Mouse (Mus musculus): Measurements from ENCODE around the gene Fstl3. TPM values are rescaled to one million over a fixed set of nuclear protein-coding genes. Genes with fewer than 3 reads are reported as not detected.
A peak's percentile ranks its signal among the peaks of the same experiment; 100 is the strongest.

The Fstl3 gene
- polyA plus RNA-seq, 1 experiment: 2.5 TPM

DNA sequence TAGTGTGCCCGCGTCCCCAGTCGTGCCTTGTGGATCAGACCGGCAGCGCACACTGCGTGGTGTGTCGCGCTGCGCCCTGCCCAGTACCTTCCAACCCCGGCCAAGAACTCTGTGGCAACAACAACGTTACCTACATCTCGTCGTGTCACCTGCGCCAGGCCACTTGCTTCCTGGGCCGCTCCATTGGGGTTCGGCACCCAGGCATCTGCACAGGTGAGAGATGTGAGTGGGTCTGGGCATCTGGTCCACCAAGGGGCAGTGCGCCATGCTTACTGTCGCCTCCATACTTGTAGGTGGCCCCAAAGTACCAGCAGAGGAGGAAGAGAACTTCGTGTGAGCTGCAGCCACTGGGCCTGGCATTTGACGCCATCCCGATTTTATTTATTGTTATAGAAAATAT is 4.1 kb downstream of the Fstl3 start:
- no peak for DNase-seq

DNA sequence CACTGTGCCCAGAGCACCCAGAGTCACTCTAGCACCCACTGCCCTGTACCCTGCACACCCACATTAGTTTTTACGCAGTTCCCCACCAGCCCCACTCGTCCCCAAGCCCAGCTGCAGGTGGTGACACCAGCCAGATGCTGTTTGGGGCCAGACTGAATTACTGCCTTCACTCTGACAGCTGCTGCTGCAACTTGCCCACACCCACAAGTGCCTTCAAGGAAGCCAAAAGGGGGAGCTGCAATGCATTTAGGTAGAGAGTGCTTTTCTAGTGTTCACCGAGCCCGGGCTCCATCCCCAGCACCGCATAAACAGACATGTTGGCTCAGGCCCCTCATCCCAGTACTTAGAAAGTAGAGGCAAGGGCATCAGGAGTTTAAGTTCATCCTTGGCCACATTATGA is 4.9 kb downstream of the Fstl3 start:
- H3K27ac ChIP-seq (ENCODE audit: insufficient read depth, low read length): no peak overlapping the region
- no peaks in the 10 kb centered on the region for H3K27me3 ChIP-seq (ENCODE audit: control insufficient read depth, insufficient read depth, low read length)
- H3K4me1 ChIP-seq (ENCODE audit: control insufficient read depth, insufficient read depth, low read length): peaks cover 10% of the 10 kb centered on the region
- WGBS: 76% methylated on average over 5 of the region's 5 CpGs
- TF ChIP-seq POLR2A (IDR thresholded peaks at IDR 0.05; ENCODE audit: borderline replicate concordance, insufficient read depth, low read length): no peak
- TF ChIP-seq CTCF (IDR thresholded peaks at IDR 0.05; ENCODE audit: borderline replicate concordance, insufficient read depth, low read depth, low read length): no peak
- no peak overlapping the region for H3K4me3 ChIP-seq (replicated peaks; ENCODE audit: insufficient read depth, low read depth, low read length)
- DNase-seq: no peak

More for the DNA sequence above, 4.1 kb downstream of the Fstl3 start:
- Histone ChIP-seq H3K27ac (ENCODE audit: insufficient read depth, low read length) (no peak overlapping the region), H3K4me3 (replicated peaks; ENCODE audit: insufficient read depth, low read depth, low read length) (peak overlapping the region; percentile 72), H3K27me3 (ENCODE audit: control insufficient read depth, insufficient read depth, low read length) (no peaks in the 10 kb centered on the region), H3K4me1 (ENCODE audit: control insufficient read depth, insufficient read depth, low read length) (peaks cover 10% of the 10 kb centered on the region)
- WGBS: 34% methylated on average over 21 of the region's 21 CpGs
- no peak for TF ChIP-seq POLR2A (IDR thresholded peaks at IDR 0.05; ENCODE audit: borderline replicate concordance, insufficient read depth, low read length)

DNA sequence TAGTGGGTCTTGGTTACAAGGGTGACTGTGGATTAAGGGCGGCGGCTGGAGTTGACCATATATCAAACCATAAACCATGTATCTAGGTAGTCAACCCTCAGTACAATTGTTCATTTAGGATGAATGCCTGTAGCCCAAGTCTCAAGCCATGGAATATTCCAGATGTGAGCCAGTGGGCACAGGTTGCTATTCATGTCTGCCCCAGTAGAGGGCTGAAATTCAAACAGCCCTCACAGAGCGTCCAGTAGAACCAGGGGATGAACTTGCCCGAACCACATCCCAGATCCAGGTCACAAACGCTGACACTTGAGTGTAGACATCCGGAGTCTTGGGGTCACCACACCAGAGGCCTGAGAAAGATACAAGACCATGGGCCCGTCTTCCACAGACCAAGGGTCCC is 6.0 kb downstream of the Fstl3 start:
- Histone ChIP-seq H3K27me3 (ENCODE audit: control insufficient read depth, insufficient read depth, low read length) (no peaks in the 10 kb centered on the region), H3K27ac (ENCODE audit: insufficient read depth, low read length) (no peak overlapping the region), H3K4me1 (ENCODE audit: control insufficient read depth, insufficient read depth, low read length) (peaks cover 10% of the 10 kb centered on the region), H3K4me3 (replicated peaks; ENCODE audit: insufficient read depth, low read depth, low read length) (no peak overlapping the region)
- no peak for TF ChIP-seq CTCF (IDR thresholded peaks at IDR 0.05; ENCODE audit: borderline replicate concordance, insufficient read depth, low read depth, low read length)
- TF ChIP-seq POLR2A (IDR thresholded peaks at IDR 0.05; ENCODE audit: borderline replicate concordance, insufficient read depth, low read length): no peak
- 78% methylated on average over 7 of the region's 7 CpGs for WGBS
- no peak for DNase-seq

DNA sequence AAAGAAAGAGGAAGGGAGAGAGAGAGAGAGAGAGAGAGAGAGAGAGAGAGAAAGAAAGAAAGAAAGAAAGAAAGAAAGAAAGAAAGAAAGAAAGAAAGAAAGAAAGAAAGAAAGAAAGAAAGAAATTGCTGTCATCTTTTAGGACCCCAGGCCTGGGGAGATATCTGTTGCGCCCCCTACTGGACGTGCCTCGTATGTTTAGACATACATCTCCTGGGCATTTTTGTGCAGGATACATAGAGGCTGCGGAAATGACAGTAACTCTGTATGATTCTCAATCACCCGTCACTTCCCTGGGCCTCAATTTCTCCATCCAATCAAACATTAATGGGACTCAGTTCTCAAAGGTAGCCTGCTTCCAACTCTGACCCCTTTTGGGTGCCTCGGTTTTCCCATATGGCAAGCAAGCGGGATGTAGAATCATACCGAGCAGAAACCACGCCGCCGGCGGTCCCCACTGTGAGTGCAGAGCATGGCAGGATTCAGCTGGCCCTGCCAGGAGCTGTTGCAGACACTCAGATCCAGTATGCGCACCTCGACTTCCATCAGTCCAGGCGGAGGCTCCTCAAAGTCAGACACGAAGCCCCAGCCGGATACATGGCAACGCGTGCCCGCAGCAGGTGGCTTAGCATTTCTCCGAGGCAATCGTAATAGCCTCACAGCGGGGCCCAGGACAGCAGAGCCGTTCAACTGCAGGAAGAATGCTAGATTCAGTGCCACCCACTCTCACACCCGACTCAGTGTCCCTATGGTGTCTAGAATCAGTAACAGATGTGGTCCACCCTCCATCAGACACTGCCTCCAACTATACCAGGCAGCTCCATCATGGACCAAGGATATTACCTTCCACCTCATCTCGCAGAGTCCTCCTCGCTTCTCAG is 7.1 kb downstream of the Fstl3 start:
- H3K27me3 ChIP-seq (ENCODE audit: control insufficient read depth, insufficient read depth, low read length): no peaks in the 10 kb centered on the region
- H3K4me1 ChIP-seq (ENCODE audit: control insufficient read depth, insufficient read depth, low read length): peaks cover 10% of the 10 kb centered on the region
- 25% methylated on average over 27 of the region's 27 CpGs for WGBS
- TF ChIP-seq POLR2A (IDR thresholded peaks at IDR 0.05; ENCODE audit: borderline replicate concordance, insufficient read depth, low read length): no peak
- peak; percentile 51; the same call in 1 of the 2 replicates for TF ChIP-seq CTCF (IDR thresholded peaks at IDR 0.05; ENCODE audit: borderline replicate concordance, insufficient read depth, low read depth, low read length)
- no peak for DNase-seq
- H3K27ac ChIP-seq (ENCODE audit: insufficient read depth, low read length): no peak overlapping the region
- H3K4me3 ChIP-seq (replicated peaks; ENCODE audit: insufficient read depth, low read depth, low read length): no peak overlapping the region

DNA sequence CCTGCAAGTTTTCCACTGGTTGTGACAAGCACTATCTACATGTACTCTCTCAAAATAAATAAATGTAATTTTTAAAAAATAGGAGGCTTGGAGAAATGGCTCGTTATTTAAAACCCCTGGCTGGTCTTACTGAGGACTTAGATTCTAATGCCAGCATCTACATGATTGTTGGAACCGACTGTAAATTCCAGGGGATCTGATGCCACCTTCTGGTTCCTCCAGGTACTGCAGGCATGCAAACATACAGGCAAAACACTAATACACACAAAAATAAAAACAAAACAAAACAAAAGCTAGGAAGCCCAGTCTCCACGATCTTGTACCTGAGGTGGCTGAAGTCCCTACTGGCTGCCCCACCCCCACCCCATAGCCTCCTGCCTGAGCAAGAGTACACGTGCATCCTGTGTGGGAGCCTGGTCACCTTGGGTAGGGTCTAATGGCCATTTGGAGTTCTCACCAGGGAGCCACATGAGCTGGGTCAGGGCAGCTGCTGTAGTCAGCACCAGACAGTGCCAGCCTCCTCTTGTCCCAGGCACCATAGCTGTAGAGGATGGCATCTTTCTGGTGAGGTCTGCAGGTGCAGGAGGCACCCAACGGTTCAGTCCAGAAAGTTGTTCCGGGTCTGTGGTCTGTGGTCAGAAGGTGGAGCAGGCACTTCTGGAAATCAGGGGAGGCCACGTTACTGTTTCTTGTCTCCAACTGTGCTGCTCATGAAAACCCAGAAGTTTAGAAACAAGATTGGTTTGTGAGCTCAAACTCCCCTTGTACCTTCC is 11.5 kb downstream of the Fstl3 start:
- DNase-seq: peak; percentile 70 to 84
- 29% methylated on average over 7 of the region's 7 CpGs for WGBS
- Histone ChIP-seq H3K4me1 (ENCODE audit: control insufficient read depth, insufficient read depth, low read length) (peaks cover 10% of the 10 kb centered on the region), H3K27ac (ENCODE audit: insufficient read depth, low read length) (no peak overlapping the region), H3K27me3 (ENCODE audit: control insufficient read depth, insufficient read depth, low read length) (no peaks in the 10 kb centered on the region), H3K4me3 (replicated peaks; ENCODE audit: insufficient read depth, low read depth, low read length) (no peak overlapping the region)
- TF ChIP-seq POLR2A (IDR thresholded peaks at IDR 0.05; ENCODE audit: borderline replicate concordance, insufficient read depth, low read length): no peak
- peak; percentile 78 for TF ChIP-seq CTCF (IDR thresholded peaks at IDR 0.05; ENCODE audit: borderline replicate concordance, insufficient read depth, low read depth, low read length)

DNA sequence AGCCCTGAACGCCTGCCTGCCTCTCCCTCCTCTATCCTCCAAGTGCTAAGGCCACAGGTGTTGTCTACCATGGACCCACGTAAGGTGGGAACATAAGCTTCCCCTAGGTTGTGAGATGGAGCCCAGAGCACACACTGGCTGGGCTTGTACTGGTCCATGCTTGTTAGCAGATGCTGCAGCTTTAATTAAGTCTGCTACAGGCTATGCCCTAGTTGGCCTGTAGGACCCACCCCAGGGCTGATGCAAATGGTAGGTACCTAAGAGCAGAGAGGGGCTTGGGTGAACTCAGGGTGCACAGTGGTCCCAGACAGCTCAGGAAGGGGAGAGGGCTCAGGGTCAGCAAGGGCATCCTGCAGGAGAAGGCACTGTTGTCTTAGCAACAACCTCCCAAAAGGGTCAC is 12.5 kb downstream of the Fstl3 start:
- Histone ChIP-seq H3K27ac (ENCODE audit: insufficient read depth, low read length) (no peak overlapping the region), H3K4me1 (ENCODE audit: control insufficient read depth, insufficient read depth, low read length) (peaks cover 6% of the 10 kb centered on the region; the same call in 1 of the 2 replicates), H3K27me3 (ENCODE audit: control insufficient read depth, insufficient read depth, low read length) (no peaks in the 10 kb centered on the region), H3K4me3 (replicated peaks; ENCODE audit: insufficient read depth, low read depth, low read length) (no peak overlapping the region)
- no peak for DNase-seq
- WGBS: 67% methylated on average over 2 of the region's 2 CpGs
- TF ChIP-seq POLR2A (IDR thresholded peaks at IDR 0.05; ENCODE audit: borderline replicate concordance, insufficient read depth, low read length) (no peak), CTCF (IDR thresholded peaks at IDR 0.05; ENCODE audit: borderline replicate concordance, insufficient read depth, low read depth, low read length) (no peak)

DNA sequence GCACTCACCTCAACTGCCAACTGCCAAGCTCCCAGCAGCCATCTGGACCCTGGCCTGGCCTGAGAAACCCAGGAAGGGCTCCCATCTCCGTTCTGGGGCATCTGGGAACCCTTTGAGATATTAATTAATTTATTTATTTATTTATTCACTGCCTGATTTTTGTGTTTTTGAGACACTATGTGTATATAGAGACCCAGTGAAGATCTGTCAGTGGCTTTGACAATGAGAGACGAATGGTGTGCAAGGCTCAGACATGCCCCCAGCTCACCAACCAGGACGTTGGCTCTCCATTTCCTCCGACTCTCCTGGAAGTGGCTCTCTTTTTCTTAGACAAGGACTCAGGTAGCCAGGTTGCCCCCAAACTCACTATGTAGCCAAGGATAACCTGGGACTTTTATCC is 13.8 kb downstream of the Fstl3 start, which contains the start of gene Prss57:
TSS of gene Prss57 (minus strand) at position 101 of the 400 bp plus-strand sequence.
- Histone ChIP-seq H3K4me3 (replicated peaks; ENCODE audit: insufficient read depth, low read depth, low read length) (no peak within 1 kb of the TSS), H3K27ac (ENCODE audit: insufficient read depth, low read length) (no peak within 1 kb of the TSS), H3K4me1 (ENCODE audit: control insufficient read depth, insufficient read depth, low read length) (peaks cover 9% of the 10 kb centered on the region; the same call in 1 of the 2 replicates), H3K27me3 (ENCODE audit: control insufficient read depth, insufficient read depth, low read length) (no peaks in the 10 kb centered on the region)
- DNase-seq: no peak
- WGBS: 70% methylated on average over 4 of the region's 4 CpGs
- TF ChIP-seq POLR2A (IDR thresholded peaks at IDR 0.05; ENCODE audit: borderline replicate concordance, insufficient read depth, low read length) (no peak), CTCF (IDR thresholded peaks at IDR 0.05; ENCODE audit: borderline replicate concordance, insufficient read depth, low read depth, low read length) (no peak)
